Mouse (Mus musculus) bone marrow macrophage, adult 2 months (primary cell): ENCODE results near the gene Cd200.

Experiments
- CTCF ChIP-seq: IDR thresholded peaks from 2 replicates; pipeline ENCODE4 v1.5.1; 2012; ENCODE audit warnings: low read depth, mild to moderate bottlenecking, low read length, moderate library complexity
- POLR2A ChIP-seq: IDR thresholded peaks from 2 replicates; pipeline ENCODE4 v1.6.1; 2012; ENCODE audit warnings: mild to moderate bottlenecking, low read depth, low read length, borderline replicate concordance

DNA sequence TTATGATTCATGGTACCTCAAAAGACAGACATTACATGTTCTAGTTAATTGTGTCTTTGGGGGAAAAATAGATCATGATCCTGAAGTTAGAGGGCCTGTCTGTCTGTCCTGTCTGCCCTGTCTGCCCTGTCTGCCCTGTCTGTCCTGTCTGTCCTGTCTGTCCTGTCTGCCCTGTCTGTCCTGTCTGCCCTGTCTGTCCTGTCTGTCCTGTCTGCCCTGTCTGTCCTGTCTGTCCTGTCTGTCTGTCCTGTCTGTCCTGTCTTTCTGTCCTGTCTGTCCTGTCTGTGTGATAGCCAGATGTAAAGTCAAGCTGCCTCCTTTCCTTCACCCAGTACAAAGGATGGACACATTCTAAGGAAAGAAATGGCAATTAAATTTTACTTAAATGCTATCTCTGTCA, 56.0 kb downstream of the Cd200 start:
- TF ChIP-seq CTCF (no peak), POLR2A (no peak)
